Mouse (Mus musculus): ENCODE data around the gene Aloxe3.

DNA sequence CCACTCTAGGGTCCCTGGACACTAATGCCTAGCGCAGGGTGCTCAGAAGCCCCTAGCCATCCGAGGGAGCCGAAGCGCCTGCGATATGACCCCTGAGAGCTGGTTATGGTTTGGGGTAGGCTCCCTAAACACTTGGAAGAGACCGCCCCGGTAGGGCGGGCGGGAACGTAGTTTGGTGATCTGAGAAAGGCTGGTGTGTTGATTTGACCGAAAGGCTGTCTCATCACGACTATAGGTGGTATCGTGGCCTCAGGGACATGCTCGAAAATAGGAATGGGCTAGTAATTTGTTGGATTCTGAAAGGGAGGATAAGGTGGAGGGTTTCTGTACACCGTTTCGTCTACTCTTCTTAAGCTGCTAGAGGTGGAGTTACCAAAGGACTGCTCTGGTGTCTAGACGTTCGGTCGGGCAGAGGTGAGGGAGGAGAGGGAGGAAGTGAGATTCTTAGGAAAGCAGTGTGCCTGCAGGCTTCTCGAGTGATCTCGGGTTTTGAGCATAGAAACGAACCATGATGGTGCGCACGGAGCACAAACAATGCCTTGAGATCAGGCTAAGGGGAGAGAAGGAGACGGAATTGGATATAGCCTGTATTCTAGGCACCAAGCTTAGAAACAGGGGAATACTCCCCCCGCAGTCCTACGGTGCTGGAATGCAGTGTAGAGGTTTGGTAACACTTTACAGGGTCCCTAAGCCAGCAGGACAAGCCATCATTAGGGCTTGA is 30.0 kb upstream of the Aloxe3 start:
- TF ChIP-seq CTCF (IDR thresholded peaks at IDR 0.05; ENCODE audit: low read depth, low read length), result no peak
- no peak for TF ChIP-seq POLR2A (IDR thresholded peaks at IDR 0.05; ENCODE audit: extremely low read depth, insufficient read depth, low read length)

Data from liver, adult 2 months (tissue).